Mouse (Mus musculus): ENCODE data around the gene Tbc1d22a. TPM values are rescaled to one million over a fixed set of nuclear protein-coding genes. Genes with fewer than 3 reads are reported as not detected.
"Not testable (repeated sequence)": the region's sequence is repeated elsewhere in the genome, so short reads cannot be mapped to it uniquely, and the experiment has no call there.

Gene Tbc1d22a
- total RNA-seq, 2 experiments from 2014 or later, result 25.1 to 25.2 TPM

DNA sequence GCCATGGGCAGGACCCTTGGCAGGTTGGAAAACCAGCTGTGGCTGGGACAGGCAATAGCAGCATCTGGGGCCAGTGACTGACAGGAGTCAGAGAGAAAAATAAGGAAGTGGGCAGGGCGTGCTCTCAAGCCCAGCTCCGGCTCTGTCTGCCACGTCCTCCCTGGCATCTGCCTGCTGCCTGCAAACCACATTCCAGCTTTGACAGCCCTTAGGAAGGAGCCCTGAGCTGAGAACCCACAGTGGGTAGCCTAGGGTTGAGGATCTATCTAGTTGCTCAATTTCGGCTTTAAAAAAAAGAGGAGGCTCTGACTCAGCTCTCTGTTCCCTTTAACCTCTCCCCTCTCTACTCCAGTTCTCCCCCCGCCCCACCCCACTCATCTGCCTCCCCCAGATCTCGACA lies 11.6 kb upstream of the Tbc1d22a start:
- no peak for DNase-seq (ENCODE audit: low spot score in 2 of 2)

DNA sequence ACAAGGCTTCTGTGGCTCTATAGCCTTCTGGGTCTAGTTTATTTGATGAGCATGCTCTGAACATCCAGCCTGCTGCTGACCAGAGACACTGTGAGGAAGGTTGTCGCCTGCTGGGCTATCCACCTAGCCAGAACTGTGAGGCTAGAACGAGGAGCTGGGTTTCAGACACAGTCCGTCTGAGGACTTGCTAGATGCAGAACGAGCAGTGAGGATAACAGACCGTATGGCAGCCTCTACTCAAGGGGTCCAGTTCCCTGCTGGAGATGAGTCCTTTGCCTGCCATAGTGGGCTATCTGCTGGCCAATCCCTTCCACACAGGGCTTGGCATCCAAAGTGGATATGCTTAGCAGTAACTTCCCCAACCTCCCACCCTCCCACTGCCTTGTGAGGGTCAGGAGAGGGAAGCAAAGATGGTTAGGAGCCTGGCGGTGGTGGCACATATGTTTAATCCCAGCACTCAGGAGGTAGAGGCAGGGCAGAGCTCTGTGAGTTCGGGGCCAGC lies 10.9 kb upstream of the Tbc1d22a start:
- no peak for DNase-seq (ENCODE audit: low spot score in 2 of 2)

DNA sequence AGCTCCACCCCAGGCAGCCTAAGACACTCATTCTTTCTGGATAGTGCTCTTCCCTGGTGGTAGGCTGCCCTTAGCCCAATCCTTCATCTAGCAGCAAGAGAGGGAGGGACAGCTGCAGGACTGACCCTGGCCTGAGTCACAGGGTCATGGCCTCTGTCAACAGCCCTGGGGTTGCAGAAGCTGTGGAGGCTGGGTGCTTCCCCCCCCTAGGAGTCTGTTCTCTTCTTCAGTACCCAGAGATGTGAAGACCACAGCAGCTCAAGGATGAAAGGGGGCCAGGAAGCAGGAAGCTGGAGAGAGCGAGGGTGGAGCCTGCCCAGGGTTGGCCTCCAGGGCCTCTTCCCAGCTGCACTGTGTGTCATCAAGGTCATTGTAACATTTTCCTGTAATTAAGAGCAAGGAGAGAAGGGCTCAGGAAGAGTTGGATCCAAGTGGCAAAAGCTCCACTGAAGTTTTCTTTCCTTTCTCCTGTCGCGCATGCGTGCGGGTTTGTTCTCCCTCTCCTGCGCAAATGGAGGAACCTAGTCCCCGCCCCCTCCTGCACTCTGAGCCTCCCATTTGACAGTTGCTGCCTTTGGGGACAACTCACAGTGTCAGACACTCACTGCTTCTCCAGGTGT lies 10.2 kb upstream of the Tbc1d22a start:
- DNase-seq (ENCODE audit: low spot score in 2 of 2), result no peak

DNA sequence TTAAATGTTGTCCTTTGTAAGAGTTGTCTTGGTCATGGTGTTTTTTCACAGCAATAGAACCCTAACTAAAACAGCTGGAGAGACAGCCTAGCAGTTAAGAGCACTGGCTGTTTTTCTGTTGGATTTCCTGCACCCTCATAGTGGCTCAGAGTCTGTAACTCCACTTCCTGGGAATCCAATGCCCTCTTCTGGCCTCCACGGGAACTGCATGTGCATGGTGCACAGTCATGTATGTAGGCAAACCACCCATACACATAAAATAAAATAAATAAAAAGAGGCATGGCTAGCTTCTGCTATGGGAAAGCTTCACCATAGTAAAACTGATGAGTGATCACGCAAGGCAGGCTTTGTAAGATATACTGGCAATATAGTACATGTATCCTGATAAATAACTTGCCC lies 9.0 kb upstream of the Tbc1d22a start:
- peak; percentile 65 to 68 for DNase-seq (ENCODE audit: low spot score in 2 of 2)

DNA sequence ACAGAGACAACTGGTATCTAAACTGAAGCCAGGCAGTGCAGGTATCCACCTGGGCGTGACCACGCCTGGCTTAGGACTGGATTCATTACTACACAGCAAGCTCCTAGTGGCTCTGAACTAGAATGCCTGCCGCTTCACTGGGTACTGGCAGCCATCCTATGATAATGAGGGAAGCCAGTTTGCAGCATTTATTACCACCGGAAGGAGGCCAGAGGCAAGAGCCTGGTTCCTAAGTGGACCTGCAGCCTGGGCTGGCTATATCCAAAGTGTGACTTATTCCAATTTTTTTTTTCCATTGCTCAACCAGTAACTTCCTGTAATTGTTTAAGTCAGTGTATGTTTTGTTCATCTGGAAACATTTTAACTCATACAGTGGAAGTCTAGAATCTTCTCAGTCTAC lies 7.9 kb upstream of the Tbc1d22a start:
- DNase-seq (ENCODE audit: low spot score in 2 of 2), result no peak

DNA sequence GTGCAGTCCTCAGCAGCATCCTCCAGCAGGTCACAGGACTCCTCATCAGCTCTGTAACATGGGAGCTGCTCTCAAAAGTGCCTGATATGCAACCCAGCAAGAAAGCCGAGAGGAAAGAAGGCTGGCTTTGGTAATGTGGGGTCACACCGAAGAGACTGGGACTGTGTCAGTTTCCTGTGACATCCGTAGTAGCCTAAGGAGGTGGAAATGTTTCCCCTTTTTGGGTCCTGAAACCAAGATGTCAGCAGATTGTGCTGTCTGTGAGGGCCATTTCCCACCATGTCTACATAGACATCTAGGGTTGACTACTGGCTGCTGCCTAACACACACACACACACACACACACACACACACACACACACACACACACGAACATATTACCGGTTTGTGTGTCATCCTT lies 2.1 kb upstream of the Tbc1d22a start:
- DNase-seq (ENCODE audit: low spot score in 2 of 2), result not testable (repeated sequence)

DNA sequence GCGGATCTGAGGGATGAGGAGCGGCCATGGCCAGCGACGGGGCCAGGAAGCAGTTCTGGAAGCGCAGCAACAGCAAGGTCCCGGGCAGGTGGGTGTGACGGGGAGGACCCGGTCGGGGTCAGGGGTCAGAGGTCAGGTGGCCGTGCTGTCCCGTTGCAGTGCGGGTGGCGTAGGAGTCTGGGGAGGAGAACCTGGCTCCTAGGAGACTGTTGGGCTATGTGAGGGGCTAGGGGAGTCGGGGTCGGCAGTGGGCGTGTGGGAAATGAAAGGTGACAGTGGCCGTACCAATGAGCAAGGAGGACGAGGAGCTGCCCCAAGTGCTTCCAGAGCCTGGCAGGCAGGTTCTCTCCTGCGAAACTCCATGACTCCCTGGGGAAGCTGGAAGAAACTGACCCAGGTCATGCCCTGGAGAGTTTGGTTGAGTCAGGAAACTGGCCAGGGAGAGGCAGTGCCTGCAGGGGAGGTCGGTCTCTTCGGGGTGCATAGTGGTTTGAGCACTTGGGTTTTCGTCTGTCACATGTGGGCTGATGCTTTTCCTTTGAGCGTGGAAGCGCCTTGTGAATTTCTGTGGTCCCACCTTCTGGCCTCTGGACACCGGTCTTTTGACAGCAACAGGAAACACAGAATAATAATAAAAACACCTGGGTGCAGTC lies 416 bp downstream of the Tbc1d22a start:
- DNase-seq (ENCODE audit: low spot score in 2 of 2), result no peak

DNA sequence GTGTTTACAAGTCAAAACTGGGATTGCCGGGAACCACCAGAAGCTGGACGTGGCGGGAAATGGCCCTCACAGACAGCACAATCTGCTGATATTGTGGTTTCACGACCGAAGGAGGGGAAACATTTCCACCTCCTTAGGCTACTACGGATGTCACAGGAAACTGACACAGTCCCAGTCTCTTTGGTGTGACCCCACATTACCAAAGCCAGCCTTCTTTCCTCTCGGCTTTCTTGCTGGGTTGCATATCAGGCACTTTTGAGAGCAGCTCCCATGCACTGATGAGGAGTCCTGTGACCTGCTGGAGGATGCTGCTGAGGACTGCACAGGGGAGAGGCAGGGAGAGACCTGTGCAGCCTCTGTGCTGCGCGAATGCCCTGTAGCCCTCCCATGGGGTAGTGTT lies 2.4 kb downstream of the Tbc1d22a start:
- not testable (repeated sequence) for DNase-seq (ENCODE audit: low spot score in 2 of 2)

DNA sequence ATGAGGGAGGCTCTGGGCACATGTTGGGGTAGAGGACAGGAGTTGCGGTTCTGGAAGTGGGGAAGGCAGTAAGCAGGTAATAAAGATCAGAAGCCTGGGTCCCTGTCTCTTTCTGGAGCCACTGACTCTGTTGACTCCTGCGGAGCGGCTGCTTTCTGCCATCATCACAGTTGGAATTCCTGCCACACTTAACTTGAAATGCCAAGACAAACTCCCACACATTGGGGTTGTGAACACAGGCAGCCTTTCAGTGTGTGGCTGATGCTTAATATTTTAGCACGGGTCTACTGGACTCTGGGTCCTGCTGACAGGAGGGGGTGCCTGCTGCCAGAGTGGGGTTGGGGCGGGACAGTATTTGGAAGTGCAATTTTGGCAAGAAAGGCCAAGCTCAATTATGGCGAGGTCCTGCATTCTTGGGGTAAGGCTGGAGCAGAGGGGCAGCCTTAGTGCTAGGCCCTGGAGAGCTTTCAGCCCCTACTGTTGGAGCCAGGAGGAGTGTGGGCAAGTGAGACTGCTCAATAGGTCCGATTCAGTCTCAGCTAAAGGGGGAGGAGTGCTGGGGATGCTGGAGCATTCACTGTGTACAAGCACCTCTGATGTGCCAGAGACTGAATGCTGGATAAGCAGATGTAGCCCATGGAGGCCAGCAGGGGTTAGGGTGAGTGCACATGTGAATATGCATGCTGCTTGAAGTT lies 5.4 kb downstream of the Tbc1d22a start:
- no peak for DNase-seq (ENCODE audit: low spot score in 2 of 2)

DNA sequence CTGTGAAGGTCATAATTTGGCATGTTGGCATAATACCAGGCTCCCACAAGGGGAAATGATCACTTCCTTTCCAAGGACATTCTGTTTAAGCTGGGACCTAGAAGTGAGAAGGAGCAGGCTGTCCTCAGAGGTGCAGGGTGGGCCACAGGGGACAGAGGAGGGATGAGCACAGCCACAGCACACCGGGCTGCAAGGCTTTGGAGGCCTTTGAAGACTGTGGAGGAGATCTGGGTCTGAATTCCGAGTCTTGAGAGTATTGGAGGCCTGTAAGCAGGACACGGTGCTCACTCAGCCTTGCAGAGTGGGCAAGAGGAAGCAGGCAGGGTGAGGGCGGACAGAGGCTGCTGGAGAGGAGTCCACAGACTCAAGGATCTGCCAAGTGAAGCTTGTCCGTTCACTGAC lies 6.0 kb downstream of the Tbc1d22a start:
- DNase-seq (ENCODE audit: low spot score in 2 of 2), result no peak

DNA sequence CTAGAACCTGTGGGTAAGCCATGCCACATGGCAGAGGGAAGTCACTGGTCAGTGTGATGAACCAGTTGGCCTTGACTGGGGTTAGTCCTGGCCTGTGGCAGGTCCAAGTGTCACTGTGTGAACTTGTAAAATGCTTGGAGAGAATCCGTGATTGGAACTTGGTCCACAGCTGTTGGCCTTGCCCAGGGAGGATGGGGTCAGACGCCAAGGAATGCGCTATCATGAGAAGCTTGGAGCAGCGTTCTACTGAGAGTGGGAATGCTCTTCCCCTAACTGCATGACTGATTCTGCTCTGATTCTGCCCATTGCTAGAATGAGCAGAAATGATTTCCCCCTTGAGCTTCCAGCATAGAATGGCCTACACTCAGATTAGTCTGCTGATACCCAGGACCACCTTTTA lies 6.5 kb downstream of the Tbc1d22a start:
- DNase-seq (ENCODE audit: low spot score in 2 of 2), result no peak

DNA sequence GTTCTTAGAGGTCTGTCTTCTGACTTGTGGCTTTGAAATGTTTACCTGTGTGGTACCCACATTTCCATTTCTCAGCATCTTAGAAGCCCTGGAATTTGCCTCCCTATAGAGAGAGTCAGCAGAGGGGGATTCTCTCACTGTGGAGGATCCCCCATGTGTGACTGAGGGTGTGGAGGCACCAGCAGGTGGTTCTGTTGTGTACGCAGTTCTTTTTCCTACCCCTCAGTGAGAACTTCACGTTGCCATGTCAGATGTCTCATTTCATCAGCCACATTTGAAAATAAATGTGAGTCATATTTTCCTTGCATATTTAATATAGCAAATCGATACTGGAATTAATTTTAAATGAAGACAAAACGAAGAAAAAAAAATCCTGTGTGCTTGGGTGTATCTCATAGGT lies 7.1 kb downstream of the Tbc1d22a start:
- DNase-seq (ENCODE audit: low spot score in 2 of 2), result no peak

DNA sequence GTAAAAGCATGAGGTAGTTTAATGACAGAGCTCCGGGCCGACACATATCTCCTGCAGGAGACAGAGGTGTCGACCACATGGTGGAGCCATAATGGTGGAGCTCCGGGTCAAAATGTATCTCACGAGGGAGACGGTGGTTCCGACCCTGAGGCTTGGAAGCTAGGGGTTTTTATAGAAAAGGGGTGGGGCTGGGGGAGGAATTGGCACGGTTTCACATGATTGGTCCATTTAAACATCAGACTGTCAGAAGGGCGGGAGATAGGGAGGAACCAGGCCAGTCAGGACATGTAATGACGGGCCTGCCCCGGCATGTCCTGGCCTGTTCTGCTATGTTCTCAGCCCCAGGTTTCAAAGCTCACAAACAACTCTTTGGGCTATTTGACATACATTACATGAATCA lies 7.6 kb downstream of the Tbc1d22a start:
- DNase-seq (ENCODE audit: low spot score in 2 of 2), result not testable (repeated sequence)

DNA sequence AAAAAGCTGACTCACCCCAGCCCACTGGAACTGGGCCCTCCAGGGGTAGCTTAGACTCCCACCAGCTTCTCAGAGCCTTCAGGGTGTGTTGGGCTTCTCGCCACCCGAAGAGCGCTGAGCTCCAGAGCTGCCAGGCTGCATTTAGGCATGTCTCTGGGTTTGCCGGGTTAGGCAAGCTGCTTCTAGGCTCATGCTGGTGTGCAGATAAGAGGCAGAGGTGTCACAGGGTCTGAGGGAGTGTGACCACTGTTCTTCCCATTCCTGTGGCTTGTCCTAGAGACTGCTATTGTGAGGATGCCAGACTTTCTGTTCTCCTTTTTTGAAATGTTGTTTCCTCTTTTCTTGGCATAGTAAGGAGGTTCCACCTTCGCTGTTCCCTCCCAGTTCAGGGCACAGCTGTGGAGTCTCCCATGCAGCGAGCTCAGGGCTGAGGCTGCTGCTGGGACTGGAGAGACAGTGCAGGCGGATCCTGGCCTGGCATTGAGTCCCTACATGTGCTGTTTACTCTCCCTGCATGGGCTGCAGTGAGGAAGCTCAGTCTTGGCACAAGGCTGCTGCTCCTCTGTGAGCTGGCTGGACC lies 10.8 kb downstream of the Tbc1d22a start:
- DNase-seq (ENCODE audit: low spot score in 2 of 2), result no peak

DNA sequence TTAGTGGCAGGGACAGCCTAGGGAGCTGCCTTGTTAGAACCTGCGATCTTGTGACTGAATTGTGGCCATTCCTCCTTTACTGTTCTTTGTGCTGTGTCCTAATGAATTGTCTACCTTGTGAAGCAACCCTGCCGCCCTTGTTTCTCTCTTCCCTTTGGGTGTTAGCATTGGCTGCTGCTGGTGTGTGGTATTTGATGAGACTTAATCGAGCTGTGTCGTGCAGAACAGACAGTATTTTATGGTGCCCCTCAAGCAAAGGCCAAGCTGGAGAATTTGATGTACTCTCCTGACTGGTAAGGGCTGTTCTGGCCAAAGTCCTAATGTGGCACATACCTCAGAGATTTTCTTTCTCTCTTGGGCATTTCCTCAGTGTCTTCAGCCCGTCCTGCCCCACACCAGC lies 12.0 kb downstream of the Tbc1d22a start:
- DNase-seq (ENCODE audit: low spot score in 2 of 2), result no peak

DNA sequence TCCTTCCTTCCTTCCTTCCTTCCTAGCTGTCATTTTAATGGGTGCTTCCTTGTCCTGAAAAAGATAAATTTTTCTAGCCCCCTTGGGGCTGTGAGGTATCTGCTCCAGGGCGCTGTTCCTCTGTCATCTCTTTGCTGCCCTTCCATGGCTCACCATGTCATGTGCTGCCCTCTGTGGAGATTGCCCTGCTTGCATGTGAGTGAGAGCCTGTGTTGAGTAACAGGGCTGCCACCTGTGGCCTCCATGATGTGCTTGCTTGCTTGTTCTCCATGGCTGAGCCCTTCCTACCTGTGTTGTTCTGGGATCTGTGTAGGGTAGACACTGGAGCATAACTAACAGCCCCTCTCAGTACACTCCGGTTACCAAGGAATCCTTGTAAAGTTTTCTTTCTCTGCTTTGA lies 12.7 kb downstream of the Tbc1d22a start:
- no peak for DNase-seq (ENCODE audit: low spot score in 2 of 2)

DNA sequence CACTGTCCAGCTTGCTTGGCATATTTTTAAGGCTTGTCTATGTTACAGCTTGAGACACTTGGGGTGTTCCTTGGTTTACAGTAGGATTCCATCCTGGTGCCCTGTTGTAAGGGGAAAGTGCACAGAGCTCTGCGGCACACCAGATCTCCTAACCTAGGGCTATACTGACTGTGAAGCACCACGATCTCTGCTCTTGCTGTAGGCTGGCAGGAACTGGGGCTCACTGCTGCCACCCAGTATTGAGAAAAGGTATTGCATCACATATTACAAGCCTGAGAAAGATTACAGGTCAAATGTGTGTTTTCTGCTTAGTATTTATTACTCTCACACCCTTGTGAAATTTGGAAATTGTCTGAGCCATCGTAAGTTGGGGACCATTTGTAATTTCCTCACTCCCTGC lies 13.9 kb downstream of the Tbc1d22a start:
- DNase-seq (ENCODE audit: low spot score in 2 of 2), result peak in 1 of 2 experiments; percentile 56

DNA sequence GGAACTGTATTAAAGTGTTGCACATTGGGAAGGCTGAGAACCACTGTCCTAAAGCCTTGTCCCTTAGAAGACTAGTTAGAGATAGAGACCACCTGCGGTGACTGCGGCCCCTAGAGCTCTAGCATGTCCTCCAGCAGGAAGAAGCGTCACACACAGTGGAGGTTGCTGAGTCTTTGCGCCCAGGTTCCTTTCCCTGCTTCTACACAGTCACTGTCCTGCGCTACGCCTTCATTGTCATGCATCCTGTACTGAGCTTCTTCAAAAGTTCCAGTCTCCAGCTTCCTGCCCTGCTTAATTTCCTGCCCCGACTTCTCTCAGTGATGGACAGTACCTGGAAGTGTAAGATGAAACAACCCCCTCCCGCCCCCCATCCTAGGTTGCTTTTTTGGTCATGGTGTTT lies 14.8 kb downstream of the Tbc1d22a start:
- DNase-seq (ENCODE audit: low spot score in 2 of 2), result no peak

DNA sequence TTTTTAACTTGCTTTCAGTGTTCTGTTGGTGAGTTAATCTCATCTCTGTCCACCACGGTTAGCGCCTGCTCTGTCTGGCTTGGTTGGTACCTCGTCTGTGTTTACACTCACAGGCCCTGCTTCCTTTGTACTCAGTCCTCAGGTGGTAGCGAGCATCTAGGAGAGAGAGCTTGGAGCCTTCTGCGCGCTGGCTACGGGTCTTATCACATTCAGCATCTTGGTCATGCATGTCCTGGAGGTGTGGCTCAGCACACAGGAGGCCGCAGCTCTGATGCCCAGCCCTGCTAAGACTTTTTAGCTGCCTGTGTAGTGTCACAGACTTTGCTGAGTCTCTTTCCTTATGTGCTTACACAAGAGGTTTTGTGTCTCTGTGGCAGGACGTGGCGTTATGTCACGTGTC lies 15.4 kb downstream of the Tbc1d22a start:
- DNase-seq (ENCODE audit: low spot score in 2 of 2), result no peak

DNA sequence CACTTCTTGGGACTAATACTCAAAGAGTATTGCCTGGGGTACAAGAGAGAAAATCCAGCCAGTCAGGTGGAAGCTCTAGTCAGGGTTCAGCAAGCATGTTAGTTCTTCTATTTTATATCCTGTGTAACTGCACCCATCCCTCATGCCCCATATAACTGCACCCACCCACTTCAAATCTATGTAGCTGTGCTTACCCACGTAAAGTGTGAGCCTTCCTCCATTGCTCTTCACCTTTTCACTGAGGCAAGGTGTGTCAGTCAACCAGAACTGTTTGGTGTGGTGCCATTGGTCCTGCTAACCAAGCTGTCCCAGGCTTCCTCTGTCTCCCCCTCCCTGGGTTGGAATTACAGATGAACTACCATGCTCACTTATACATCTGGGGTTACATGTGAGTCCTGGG lies 16.9 kb downstream of the Tbc1d22a start:
- no peak for DNase-seq (ENCODE audit: low spot score in 2 of 2)

DNA sequence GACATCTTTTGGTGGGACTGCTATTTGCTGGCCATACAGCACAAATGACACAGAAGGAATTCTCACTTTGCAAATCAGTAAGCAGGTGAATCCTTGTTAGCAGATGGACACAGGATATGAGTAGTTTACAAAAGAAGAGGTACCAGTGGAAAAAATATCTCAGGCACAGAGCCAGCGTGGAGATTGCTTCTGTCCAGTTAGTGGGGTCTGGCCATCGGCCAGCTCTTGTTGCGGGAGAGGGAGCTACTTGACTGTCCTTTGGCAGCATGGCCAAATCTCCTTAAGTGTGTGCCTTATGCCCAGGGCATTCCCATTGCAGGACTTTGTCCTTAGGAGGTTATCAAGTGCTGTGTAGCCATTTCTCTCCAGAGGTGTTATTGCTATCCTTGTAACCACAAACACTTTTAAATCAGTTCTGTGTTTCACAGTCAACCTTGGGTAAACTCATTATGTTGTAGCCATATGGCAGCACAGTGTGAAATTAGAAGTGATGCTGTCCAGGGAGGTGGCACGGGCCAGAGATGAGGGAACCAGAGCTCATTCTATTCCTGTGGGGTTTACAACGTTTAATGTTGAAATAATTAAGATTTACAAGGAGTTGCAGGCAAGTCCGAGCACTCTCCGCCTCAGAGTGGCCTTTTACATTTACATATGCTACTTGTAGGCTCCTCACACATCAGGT lies 17.7 kb downstream of the Tbc1d22a start:
- DNase-seq (ENCODE audit: low spot score in 2 of 2), result no peak

DNA sequence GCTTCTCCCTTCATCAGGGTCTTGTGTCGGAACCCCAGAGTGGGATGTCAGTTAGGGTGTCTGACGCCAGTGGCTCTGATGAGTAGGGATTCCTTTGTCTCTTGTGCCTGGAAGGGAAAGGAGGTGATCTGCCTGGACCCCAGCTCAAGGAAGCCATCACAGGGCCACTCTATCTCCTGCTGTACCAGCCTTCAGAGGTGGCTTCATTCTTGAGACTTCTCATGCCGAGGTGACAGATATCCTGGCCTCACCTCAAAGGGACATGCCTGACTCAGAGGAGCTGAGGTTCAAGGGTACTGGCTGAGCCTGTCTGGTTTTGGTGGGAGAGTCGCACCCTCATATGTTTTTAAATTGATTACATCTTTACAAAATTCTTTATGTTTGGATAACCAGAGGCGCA lies 19.7 kb downstream of the Tbc1d22a start:
- no peak for DNase-seq (ENCODE audit: low spot score in 2 of 2)

Measured in layer of hippocampus, postnatal 10 days (tissue).